ENCODE assay signal across 18 mouse cellular contexts in genomic region chr8:13154099-13154498, GRCm38 (mm10). TPM values are rescaled to one million over a fixed set of nuclear protein-coding genes. Genes with fewer than 3 reads are reported as not detected.
DNase-seq lines count a peak whose midpoint lies in the region; ATAC-seq and TF ChIP-seq lines count a peak whose summit lies in the region.
"Had no signal": no experiment of that assay in that cellular context is flagged by ENCODE, and none has a peak within 500 bp of the region (broad histone marks: within the 10 kb centered on the region; RNA-seq: fewer than 3 reads in every experiment).

No protein-coding gene starts in this region.

- 75% methylated on average over 9 of the region's 9 CpGs for WGBS in kidney, embryonic 15.5 days
- WGBS in hindbrain, embryonic 11.5 days = 83% methylated on average over 9 of the region's 9 CpGs

- H3K27ac ChIP-seq in kidney, embryonic 15.5 days = peak overlapping the region; percentile 7; the same call in 1 of the 2 replicates
- peak overlapping the region; percentile 100 for H3K27ac ChIP-seq in bone marrow macrophage, adult 2 months (ENCODE audit: insufficient read depth, low read depth, low read length)
- H3K27ac ChIP-seq in hindbrain, embryonic 11.5 days (ENCODE audit: low read depth, low read length) = no peak overlapping the region
- H3K27ac ChIP-seq: embryonic facial prominence, embryonic 12.5 days; forebrain, embryonic 12.5 days; hindbrain, embryonic 10.5 days; hindbrain, embryonic 15.5 days had no signal

- no peak for ATAC-seq in kidney, embryonic 15.5 days (replicated peaks; ENCODE audit: low FRiP score)
- ATAC-seq in hindbrain, embryonic 11.5 days (ENCODE audit: low FRiP score) = no peak
- ATAC-seq: forebrain, embryonic 16.5 days; intestine, postnatal 0 days had no signal

- TF ChIP-seq POLR2A in bone marrow macrophage, adult 2 months (IDR thresholded peaks at IDR 0.05; ENCODE audit: borderline replicate concordance, low read depth, low read length) = no peak

- H3K36me3 ChIP-seq in kidney, embryonic 15.5 days = peaks cover 10% of the 10 kb centered on the region
- no peaks in the 10 kb centered on the region for H3K36me3 ChIP-seq in hindbrain, embryonic 11.5 days (ENCODE audit: control insufficient read depth, insufficient read depth, low read length)

- no peak overlapping the region for H3K9ac ChIP-seq in kidney, embryonic 15.5 days
- no peak overlapping the region for H3K9ac ChIP-seq in hindbrain, embryonic 11.5 days (ENCODE audit: low read depth, low read length)
- H3K9ac ChIP-seq: embryonic facial prominence, embryonic 12.5 days; forebrain, embryonic 12.5 days; heart, embryonic 12.5 days; hindbrain, embryonic 15.5 days had no signal

- H3K4me1 ChIP-seq in kidney, embryonic 15.5 days = peaks cover 5% of the 10 kb centered on the region
- peaks cover 52% of the 10 kb centered on the region for H3K4me1 ChIP-seq in bone marrow macrophage, adult 2 months (ENCODE audit: control insufficient read depth, insufficient read depth, low read length)
- no peaks in the 10 kb centered on the region; the same call in 1 of the 2 replicates for H3K4me1 ChIP-seq in hindbrain, embryonic 11.5 days (replicated peaks; ENCODE audit: control insufficient read depth, insufficient read depth, low read length)
- H3K4me1 ChIP-seq: embryonic facial prominence, embryonic 12.5 days; heart, embryonic 12.5 days had no signal

- H3K4me3 ChIP-seq in kidney, embryonic 15.5 days (replicated peaks) = no peak overlapping the region
- H3K4me3 ChIP-seq in bone marrow macrophage, adult 2 months (ENCODE audit: insufficient read depth, low read length) = no peak overlapping the region
- no peak overlapping the region for H3K4me3 ChIP-seq in hindbrain, embryonic 11.5 days (ENCODE audit: low read depth, low read length)
- H3K4me3 ChIP-seq: embryonic facial prominence, embryonic 12.5 days; forebrain, embryonic 12.5 days; heart, embryonic 12.5 days; hindbrain, embryonic 10.5 days; hindbrain, embryonic 15.5 days had no signal

- H3K9me3 ChIP-seq in kidney, embryonic 15.5 days (replicated peaks) = no peaks in the 10 kb centered on the region
- H3K9me3 ChIP-seq in hindbrain, embryonic 11.5 days (ENCODE audit: control insufficient read depth, low read length) = no peaks in the 10 kb centered on the region
- H3K9me3 ChIP-seq: embryonic facial prominence, embryonic 12.5 days; forebrain, embryonic 12.5 days; heart, embryonic 12.5 days; hindbrain, embryonic 10.5 days; hindbrain, embryonic 15.5 days had no signal

- DNase-seq in adrenal gland, postnatal 10 days = peak; percentile 67
- DNase-seq in adrenal gland, postnatal 4 days (ENCODE audit: low spot score in 2 of 2) = no peak
- no peak for DNase-seq in kidney, postnatal 36 days
- DNase-seq in hindbrain, embryonic 11.5 days (ENCODE audit: low spot score) = no peak
- no peak for DNase-seq in lung, postnatal 4 days
- DNase-seq: cerebellum, adult 11-12 months; cerebellum, adult 9-10 months; cerebellum, postnatal 25 days had no signal

- H3K4me2 ChIP-seq in kidney, embryonic 15.5 days = no peak overlapping the region
- no peak overlapping the region for H3K4me2 ChIP-seq in hindbrain, embryonic 11.5 days (replicated peaks; ENCODE audit: low read depth, low read length)
- H3K4me2 ChIP-seq: embryonic facial prominence, embryonic 12.5 days; forebrain, embryonic 12.5 days; heart, embryonic 12.5 days; hindbrain, embryonic 15.5 days had no signal

- no peaks in the 10 kb centered on the region for H3K27me3 ChIP-seq in kidney, embryonic 15.5 days
- no peaks in the 10 kb centered on the region for H3K27me3 ChIP-seq in hindbrain, embryonic 11.5 days (ENCODE audit: control insufficient read depth, insufficient read depth, low read length)
- H3K27me3 ChIP-seq: embryonic facial prominence, embryonic 12.5 days; forebrain, embryonic 12.5 days; heart, embryonic 12.5 days; hindbrain, embryonic 15.5 days had no signal

- TF ChIP-seq CTCF in bone marrow macrophage, adult 2 months (IDR thresholded peaks at IDR 0.05; ENCODE audit: low read depth, low read length) = no peak

RNA-seq across cellular contexts. Expression of gene Lamp1, which starts 4.9 kb away (rescaled TPM):
- 100 to 1,000 TPM; 351 to 364 TPM for total RNA-seq in adrenal gland, postnatal 10 days (2021)
- total RNA-seq in adrenal gland, postnatal 4 days (2021) = 100 to 1,000 TPM; 311 to 322 TPM
- 299 and 302 TPM in 2 replicates for polyA plus RNA-seq in kidney, embryonic 15.5 days (2015; fragmentation: Nextera tagmentation; extraction: Ambion mirVana)
- polyA plus RNA-seq in bone marrow macrophage, adult 2 months (2012; ENCODE audit: insufficient read depth, insufficient read length, missing spikeins) = 1,527 and 1,629 TPM in 2 replicates
- polyA plus RNA-seq in hindbrain, embryonic 11.5 days (2014; fragmentation: Nextera tagmentation; extraction: Ambion mirVana) = 261 and 286 TPM in 2 replicates

RNA-seq across cellular contexts. Expression of gene Grtp1, which starts 46.3 kb away (rescaled TPM):
- total RNA-seq in adrenal gland, postnatal 10 days (2021) = 10 to 100 TPM; 10.3 to 13.4 TPM
- 10 to 100 TPM; 15.2 to 18.9 TPM for total RNA-seq in adrenal gland, postnatal 4 days (2021)
- 19.3 and 21.3 TPM in 2 replicates for polyA plus RNA-seq in kidney, embryonic 15.5 days (2015; fragmentation: Nextera tagmentation; extraction: Ambion mirVana)
- 2.0 and 4.0 TPM in 2 replicates for polyA plus RNA-seq in bone marrow macrophage, adult 2 months (2012; ENCODE audit: insufficient read depth, insufficient read length, missing spikeins)
- 12.9 and 13.0 TPM in 2 replicates for polyA plus RNA-seq in hindbrain, embryonic 11.5 days (2014; fragmentation: Nextera tagmentation; extraction: Ambion mirVana)
- total RNA-seq: granulocyte monocyte progenitor cell, adult 5-6 weeks had no signal

RNA-seq across cellular contexts. Expression of gene Cul4a, which starts 48.7 kb away (rescaled TPM):
- total RNA-seq in adrenal gland, postnatal 10 days (2021) = 100 to 1,000 TPM in 1 of 2 experiments, 10 to 100 TPM in 1; 85.9 to 107 TPM
- 100 to 1,000 TPM; 135 to 137 TPM for total RNA-seq in adrenal gland, postnatal 4 days (2021)
- 104 and 105 TPM in 2 replicates for polyA plus RNA-seq in kidney, embryonic 15.5 days (2015; fragmentation: Nextera tagmentation; extraction: Ambion mirVana)
- 33.3 and 44.0 TPM in 2 replicates for polyA plus RNA-seq in bone marrow macrophage, adult 2 months (2012; ENCODE audit: insufficient read depth, insufficient read length, missing spikeins)
- polyA plus RNA-seq in hindbrain, embryonic 11.5 days (2014; fragmentation: Nextera tagmentation; extraction: Ambion mirVana) = 83.5 and 93.0 TPM in 2 replicates

RNA-seq across cellular contexts. Expression of gene Pcid2, which starts 48.8 kb away (rescaled TPM):
- total RNA-seq in adrenal gland, postnatal 10 days (2021) = 10 to 100 TPM; 17.9 to 21.0 TPM
- 10 to 100 TPM; 26.9 to 28.7 TPM for total RNA-seq in adrenal gland, postnatal 4 days (2021)
- polyA plus RNA-seq in kidney, embryonic 15.5 days (2015; fragmentation: Nextera tagmentation; extraction: Ambion mirVana) = 42.8 and 45.5 TPM in 2 replicates
- polyA plus RNA-seq in bone marrow macrophage, adult 2 months (2012; ENCODE audit: insufficient read depth, insufficient read length, missing spikeins) = 15.8 and 16.4 TPM in 2 replicates
- 54.1 and 56.3 TPM in 2 replicates for polyA plus RNA-seq in hindbrain, embryonic 11.5 days (2014; fragmentation: Nextera tagmentation; extraction: Ambion mirVana)
